Mouse (Mus musculus): ENCODE measurements around the gene Mab21l1. TPM values are rescaled to one million over a fixed set of nuclear protein-coding genes. Genes with fewer than 3 reads are reported as not detected.

Gene Mab21l1
- polyA plus RNA-seq, 1 experiment from 2014 or later: 167 TPM

DNA sequence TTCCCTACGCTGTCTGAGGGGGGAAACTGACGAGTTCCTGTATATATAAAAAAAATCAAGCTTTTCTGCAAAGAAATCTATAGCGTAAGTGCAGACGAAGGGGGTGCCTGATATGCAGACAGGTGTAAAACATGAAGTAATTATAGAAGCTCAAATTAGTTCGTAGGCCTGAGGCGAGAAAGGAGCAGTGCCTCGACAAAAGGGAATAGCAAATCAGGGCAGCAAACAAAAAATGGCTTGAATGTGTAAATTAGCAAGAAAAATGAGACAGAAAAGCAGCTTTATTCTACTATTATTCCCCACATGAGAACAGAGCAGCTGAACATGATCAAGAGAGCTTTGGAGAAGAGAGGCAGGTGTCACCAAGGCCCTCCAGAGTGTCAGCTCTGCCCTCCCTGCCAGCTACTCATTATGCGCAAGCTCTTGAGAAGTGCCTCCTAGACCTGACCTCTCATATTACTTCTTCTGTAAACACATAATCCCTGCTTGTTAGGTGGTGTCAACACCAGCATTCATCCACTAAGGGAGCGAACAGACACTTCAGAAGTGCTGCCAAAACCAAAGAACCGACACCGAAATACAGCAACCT lies 25.6 kb upstream of the Mab21l1 start:
- H3K4me3 ChIP-seq: no peak overlapping the region
- H3K4me2 ChIP-seq: 0 out of 2 replicates have a peak overlapping the region, but pooled peaks have one; percentile 6
- H3K4me1 ChIP-seq (replicated peaks): peaks cover 46% of the 10 kb centered on the region
- no peaks in the 10 kb centered on the region for H3K9me3 ChIP-seq
- no peaks in the 10 kb centered on the region for H3K27me3 ChIP-seq
- WGBS: 36% methylated on average over 11 of the region's 11 CpGs
- no peaks in the 10 kb centered on the region for H3K36me3 ChIP-seq
- peak overlapping the region; percentile 56 for H3K9ac ChIP-seq
- ATAC-seq (ENCODE audit: low FRiP score): peak; percentile 36; the same call in 1 of the 2 replicates
- peak overlapping the region; percentile 87 for H3K27ac ChIP-seq

GRCm38 (mm10) chr3:55758297-55758696 lies 24.0 kb upstream of the Mab21l1 start:
- H3K9me3 ChIP-seq: no peaks in the 10 kb centered on the region
- no peak overlapping the region for H3K4me2 ChIP-seq
- 61% methylated on average over 8 of the region's 8 CpGs for WGBS
- ATAC-seq (ENCODE audit: low FRiP score): no peak
- H3K4me1 ChIP-seq (replicated peaks): peaks cover 42% of the 10 kb centered on the region
- no peaks in the 10 kb centered on the region for H3K27me3 ChIP-seq
- H3K4me3 ChIP-seq: no peak overlapping the region
- H3K36me3 ChIP-seq: no peaks in the 10 kb centered on the region
- no peak overlapping the region for H3K9ac ChIP-seq
- H3K27ac ChIP-seq: peak overlapping the region; percentile 64

DNA sequence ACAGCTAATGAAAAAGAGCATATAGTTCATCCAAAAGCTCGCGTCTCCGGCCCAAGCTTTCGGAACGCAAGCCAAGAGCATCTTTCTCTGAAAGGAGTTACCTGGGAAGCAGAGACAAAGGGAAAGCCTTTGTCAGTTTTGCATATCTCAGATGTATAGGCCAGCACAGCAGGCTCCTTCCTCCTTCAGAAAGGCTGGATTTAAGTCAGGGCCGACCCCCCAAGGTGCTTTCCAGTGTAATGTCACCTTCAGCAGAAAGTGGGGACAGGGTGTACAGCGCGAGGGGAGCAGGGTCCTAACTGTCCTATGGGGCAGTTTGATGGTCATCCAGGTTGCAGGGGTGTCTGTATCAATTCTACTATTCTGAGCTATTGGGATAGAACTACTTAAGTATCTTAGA lies 18.7 kb upstream of the Mab21l1 start:
- WGBS: 36% methylated on average over 8 of the region's 8 CpGs
- no peak for ATAC-seq (ENCODE audit: low FRiP score)
- Histone ChIP-seq H3K4me3 (no peak overlapping the region), H3K9ac (no peak overlapping the region), H3K4me2 (no peak overlapping the region), H3K36me3 (no peaks in the 10 kb centered on the region), H3K27ac (peak overlapping the region; percentile 24; the same call in 1 of the 2 replicates), H3K9me3 (no peaks in the 10 kb centered on the region), H3K4me1 (replicated peaks) (peaks cover 8% of the 10 kb centered on the region; the same call in 1 of the 2 replicates), H3K27me3 (no peaks in the 10 kb centered on the region)

GRCm38 (mm10) chr3:55768654-55769053 lies 13.7 kb upstream of the Mab21l1 start:
- H3K9me3 ChIP-seq: no peaks in the 10 kb centered on the region
- H3K36me3 ChIP-seq: peaks cover 8% of the 10 kb centered on the region; the same call in 1 of the 2 replicates
- H3K4me2 ChIP-seq: no peak overlapping the region
- no peak overlapping the region for H3K27ac ChIP-seq
- no peak overlapping the region for H3K9ac ChIP-seq
- ATAC-seq (ENCODE audit: low FRiP score): no peak
- WGBS: 93% methylated on average over 2 of the region's 2 CpGs
- H3K27me3 ChIP-seq: no peaks in the 10 kb centered on the region
- H3K4me3 ChIP-seq: no peak overlapping the region
- H3K4me1 ChIP-seq (replicated peaks): peaks cover 8% of the 10 kb centered on the region; the same call in 1 of the 2 replicates

DNA sequence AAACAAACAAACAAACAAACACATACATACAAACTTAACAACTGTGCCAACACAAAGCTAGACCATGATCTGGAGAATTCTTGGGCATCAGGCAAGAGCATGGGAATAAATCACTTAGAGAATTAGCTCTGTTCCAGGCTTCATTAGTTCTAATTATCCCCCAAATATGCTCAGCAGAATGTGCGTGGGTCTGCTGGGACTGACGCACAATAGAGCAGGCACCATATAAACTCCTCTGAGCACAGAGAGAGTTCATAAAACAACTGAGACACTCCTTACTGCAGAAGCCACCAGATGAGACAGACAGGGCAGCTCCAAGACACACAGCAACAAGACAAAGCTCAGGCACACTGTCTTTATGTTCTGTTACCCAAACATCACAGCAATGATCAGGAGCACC lies 13.0 kb upstream of the Mab21l1 start:
- Histone ChIP-seq H3K4me3 (no peak overlapping the region), H3K9me3 (no peaks in the 10 kb centered on the region), H3K9ac (no peak overlapping the region), H3K4me2 (no peak overlapping the region), H3K27me3 (no peaks in the 10 kb centered on the region), H3K36me3 (peaks cover 8% of the 10 kb centered on the region; the same call in 1 of the 2 replicates), H3K4me1 (replicated peaks) (peaks cover 11% of the 10 kb centered on the region), H3K27ac (0 out of 2 replicates have a peak overlapping the region, but pooled peaks have one; percentile 12)
- 36% methylated on average over 2 of the region's 2 CpGs for WGBS
- ATAC-seq (ENCODE audit: low FRiP score): peak; percentile 44; the same call in 1 of the 2 replicates

DNA sequence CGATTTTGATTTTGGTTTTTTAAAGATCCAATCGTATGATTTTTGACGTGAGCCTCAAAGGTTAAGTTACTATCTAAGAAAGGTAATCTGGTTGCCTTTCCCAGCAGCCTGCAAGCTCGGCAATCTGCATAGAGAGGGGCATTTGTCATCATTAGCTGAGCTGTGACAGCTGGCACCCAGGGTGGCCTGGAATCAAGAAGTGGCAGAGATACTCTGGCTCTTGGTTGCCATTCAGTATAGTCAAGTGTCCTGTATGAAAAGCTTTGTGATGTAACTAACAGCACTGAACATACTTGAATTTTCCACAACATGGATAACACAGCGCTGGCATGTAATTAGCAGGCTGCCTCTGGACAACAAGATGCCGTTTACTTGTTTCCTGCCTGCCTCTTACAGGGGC lies 8.1 kb upstream of the Mab21l1 start:
- peak; percentile 47; the same call in 1 of the 2 replicates for ATAC-seq (ENCODE audit: low FRiP score)
- H3K4me1 ChIP-seq (replicated peaks): peaks cover 30% of the 10 kb centered on the region
- WGBS: 28% methylated on average over 6 of the region's 6 CpGs
- H3K27ac ChIP-seq: peak overlapping the region; percentile 82
- H3K27me3 ChIP-seq: 0 out of 2 replicates have a peak, but pooled peaks cover 2% of the 10 kb centered on the region
- H3K36me3 ChIP-seq: peaks cover 8% of the 10 kb centered on the region; the same call in 1 of the 2 replicates
- H3K4me2 ChIP-seq: no peak overlapping the region
- H3K4me3 ChIP-seq: no peak overlapping the region
- H3K9ac ChIP-seq: no peak overlapping the region
- H3K9me3 ChIP-seq: no peaks in the 10 kb centered on the region

DNA sequence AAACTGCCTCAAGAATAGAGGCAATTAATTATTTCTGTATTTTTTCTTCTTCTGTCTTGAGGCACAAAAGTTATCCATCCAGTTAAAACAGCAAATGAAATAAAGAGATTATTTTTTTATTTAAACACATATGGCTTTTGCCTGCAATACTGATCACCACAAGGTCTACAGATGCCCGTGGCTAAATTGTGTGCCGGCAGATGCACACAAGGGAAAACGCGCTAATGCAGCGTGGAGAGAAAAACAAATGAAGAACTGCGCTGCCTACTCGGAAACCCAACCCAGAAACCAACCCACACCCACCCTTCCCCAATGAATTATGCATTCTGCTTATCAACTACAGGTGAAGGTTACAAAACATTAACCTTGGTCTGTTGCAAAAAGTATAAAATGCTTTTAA lies 7.1 kb upstream of the Mab21l1 start:
- peak; percentile 44 for ATAC-seq (ENCODE audit: low FRiP score)

DNA sequence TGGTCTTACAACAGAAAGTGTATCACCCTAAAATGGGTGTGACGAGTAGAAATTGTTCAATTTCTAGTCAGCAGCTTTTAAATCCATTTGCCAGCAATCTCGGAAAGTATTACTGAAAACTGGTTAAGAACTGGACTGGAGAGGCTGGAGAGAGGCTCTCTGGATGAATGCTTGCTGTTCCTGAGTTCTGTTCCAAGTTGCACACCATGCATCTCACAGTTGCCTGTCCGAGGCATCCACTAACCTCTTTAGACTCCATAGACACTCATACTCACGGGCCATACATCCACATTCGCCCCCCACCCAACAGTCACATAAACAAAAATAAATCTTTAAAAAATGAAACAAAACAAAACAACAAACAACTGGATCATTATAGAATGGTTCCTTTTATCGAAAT lies 6.6 kb upstream of the Mab21l1 start:
- Histone ChIP-seq H3K4me2 (no peak overlapping the region), H3K36me3 (peaks cover 4% of the 10 kb centered on the region; the same call in 1 of the 2 replicates), H3K4me1 (replicated peaks) (peaks cover 42% of the 10 kb centered on the region), H3K9ac (no peak overlapping the region), H3K9me3 (no peaks in the 10 kb centered on the region), H3K27me3 (0 out of 2 replicates have a peak, but pooled peaks cover 4% of the 10 kb centered on the region), H3K4me3 (no peak overlapping the region), H3K27ac (peak overlapping the region; percentile 83)
- no peak for ATAC-seq (ENCODE audit: low FRiP score)
- 73% methylated on average over 6 of the region's 6 CpGs for WGBS

More for the DNA sequence above, 7.1 kb upstream of the Mab21l1 start:
- Histone ChIP-seq H3K9ac (no peak overlapping the region), H3K27me3 (0 out of 2 replicates have a peak, but pooled peaks cover 4% of the 10 kb centered on the region), H3K36me3 (peaks cover 8% of the 10 kb centered on the region; the same call in 1 of the 2 replicates), H3K4me2 (no peak overlapping the region), H3K4me1 (replicated peaks) (peaks cover 37% of the 10 kb centered on the region), H3K9me3 (no peaks in the 10 kb centered on the region), H3K27ac (peak overlapping the region; percentile 83), H3K4me3 (no peak overlapping the region)
- 17% methylated on average over 7 of the region's 7 CpGs for WGBS

GRCm38 (mm10) chr3:55777501-55777900 lies 4.8 kb upstream of the Mab21l1 start:
- peaks cover 59% of the 10 kb centered on the region for H3K4me1 ChIP-seq (replicated peaks)
- no peaks in the 10 kb centered on the region for H3K9me3 ChIP-seq
- no peak for ATAC-seq (ENCODE audit: low FRiP score)
- peaks cover 7% of the 10 kb centered on the region; the same call in 1 of the 2 replicates for H3K27me3 ChIP-seq
- no peaks in the 10 kb centered on the region for H3K36me3 ChIP-seq
- 0 out of 2 replicates have a peak overlapping the region, but pooled peaks have one; percentile 0 for H3K4me2 ChIP-seq
- H3K4me3 ChIP-seq: no peak overlapping the region
- no peak overlapping the region for H3K9ac ChIP-seq
- peak overlapping the region; percentile 69 for H3K27ac ChIP-seq
- WGBS: 45% methylated on average over 4 of the region's 4 CpGs

GRCm38 (mm10) chr3:55778764-55779730 lies 3.3 kb upstream of the Mab21l1 start:
- Histone ChIP-seq H3K4me3 (no peak overlapping the region), H3K9ac (peak overlapping the region; percentile 64)

GRCm38 (mm10) chr3:55780120-55781070 lies 1.9 kb upstream of the Mab21l1 start:
- H3K9ac ChIP-seq: peak overlapping the region; percentile 80
- H3K9me3 ChIP-seq: no peaks in the 10 kb centered on the region
- H3K4me1 ChIP-seq (replicated peaks): peaks cover 61% of the 10 kb centered on the region
- 2% methylated on average over 53 of the region's 53 CpGs for WGBS
- ATAC-seq (ENCODE audit: low FRiP score): peak; percentile 53
- H3K27ac ChIP-seq: peak overlapping the region; percentile 98
- H3K36me3 ChIP-seq: no peaks in the 10 kb centered on the region
- peak overlapping the region; percentile 69 for H3K4me2 ChIP-seq
- peaks cover 17% of the 10 kb centered on the region; the same call in 1 of the 2 replicates for H3K27me3 ChIP-seq
- H3K4me3 ChIP-seq: peak overlapping the region; percentile 36

More at GRCm38 (mm10) chr3:55778764-55779730, 3.3 kb upstream of the Mab21l1 start:
- Histone ChIP-seq H3K4me1 (replicated peaks) (peaks cover 68% of the 10 kb centered on the region), H3K27ac (peak overlapping the region; percentile 90), H3K9me3 (no peaks in the 10 kb centered on the region), H3K36me3 (no peaks in the 10 kb centered on the region), H3K27me3 (peaks cover 14% of the 10 kb centered on the region; the same call in 1 of the 2 replicates), H3K4me2 (peak overlapping the region; percentile 45)
- no peak for ATAC-seq (ENCODE audit: low FRiP score)
- 25% methylated on average over 8 of the region's 8 CpGs for WGBS
